Mouse (Mus musculus): ENCODE data around the gene Gm20388. TPM values are rescaled to one million over a fixed set of nuclear protein-coding genes. Genes with fewer than 3 reads are reported as not detected.

The Gm20388 gene
- total RNA-seq, 2 experiments from 2014 or later = 2.4 to 2.6 TPM

- Histone ChIP-seq H3K27ac (no peak overlapping the region), H3K4me3 (no peak overlapping the region)
- no peak for TF ChIP-seq CTCF (IDR thresholded peaks at IDR 0.05)
- intact Hi-C loops (cut with DNase I) = no loop called here
- no peak for DNase-seq (ENCODE audit: extremely low spot score in 1 of 2, low spot score in 2 of 2)
These were observed 2216.0 kb downstream of the Gm20388 start for GRCm38 (mm10) chr8:122126659-122127058.

GRCm38 (mm10) chr8:122134121-122134529, 2223.5 kb downstream of the Gm20388 start:
- DNase-seq (ENCODE audit: extremely low spot score in 1 of 2, low spot score in 2 of 2) = no peak
- no peak overlapping the region for H3K4me3 ChIP-seq
- intact Hi-C loops (cut with DNase I) = no loop called here
- no peak for TF ChIP-seq CTCF (IDR thresholded peaks at IDR 0.05)
- no peak overlapping the region for H3K27ac ChIP-seq

- DNase-seq (ENCODE audit: extremely low spot score in 1 of 2, low spot score in 2 of 2) = peak; percentile 19 to 44
- intact Hi-C loops (cut with DNase I) = loop anchor here (5.0 kb wide), 1 partner anchor 158 kb away; no protein-coding TSS in a partner anchor
- Histone ChIP-seq H3K4me3 (no peak overlapping the region), H3K27ac (no peak overlapping the region)
- peak; percentile 54 for TF ChIP-seq CTCF (IDR thresholded peaks at IDR 0.05)
These were observed 2224.9 kb downstream of the Gm20388 start for GRCm38 (mm10) chr8:122135494-122135893.

GRCm38 (mm10) chr8:122139784-122140183, 2229.1 kb downstream of the Gm20388 start:
- DNase-seq (ENCODE audit: extremely low spot score in 1 of 2, low spot score in 2 of 2) = peak in 1 of 2 experiments; percentile 24
- Histone ChIP-seq H3K27ac (no peak overlapping the region), H3K4me3 (no peak overlapping the region)
- peak; percentile 65 for TF ChIP-seq CTCF (IDR thresholded peaks at IDR 0.05)
- intact Hi-C loops (cut with DNase I) = loop anchor here (5.0 kb wide), 1 partner anchor 162 kb away; no protein-coding TSS in a partner anchor

- DNase-seq (ENCODE audit: extremely low spot score in 1 of 2, low spot score in 2 of 2) = no peak
- intact Hi-C loops (cut with DNase I) = no loop called here
- TF ChIP-seq CTCF (IDR thresholded peaks at IDR 0.05) = no peak
- H3K4me3 ChIP-seq = no peak overlapping the region
- H3K27ac ChIP-seq = no peak overlapping the region
These were observed 2229.8 kb downstream of the Gm20388 start for GRCm38 (mm10) chr8:122140411-122140810.

GRCm38 (mm10) chr8:122142428-122142827, 2231.8 kb downstream of the Gm20388 start:
- no peak for TF ChIP-seq CTCF (IDR thresholded peaks at IDR 0.05)
- intact Hi-C loops (cut with DNase I) = no loop called here
- no peak overlapping the region for H3K27ac ChIP-seq
- DNase-seq (ENCODE audit: extremely low spot score in 1 of 2, low spot score in 2 of 2) = no peak
- H3K4me3 ChIP-seq = no peak overlapping the region

GRCm38 (mm10) chr8:122143231-122143630, 2232.6 kb downstream of the Gm20388 start:
- Histone ChIP-seq H3K4me3 (no peak overlapping the region), H3K27ac (no peak overlapping the region)
- no peak for DNase-seq (ENCODE audit: extremely low spot score in 1 of 2, low spot score in 2 of 2)
- intact Hi-C loops (cut with DNase I) = no loop called here
- peak; percentile 48 for TF ChIP-seq CTCF (IDR thresholded peaks at IDR 0.05)

- intact Hi-C loops (cut with DNase I) = no loop called here
- DNase-seq (ENCODE audit: extremely low spot score in 1 of 2, low spot score in 2 of 2) = peak in 1 of 2 experiments; percentile 22
These were observed 2234.2 kb downstream of the Gm20388 start for GRCm38 (mm10) chr8:122144729-122145311.

GRCm38 (mm10) chr8:122149045-122149444, 2238.4 kb downstream of the Gm20388 start:
- TF ChIP-seq CTCF (IDR thresholded peaks at IDR 0.05) = no peak
- intact Hi-C loops (cut with DNase I) = no loop called here
- Histone ChIP-seq H3K4me3 (no peak overlapping the region), H3K27ac (no peak overlapping the region)
- DNase-seq (ENCODE audit: extremely low spot score in 1 of 2, low spot score in 2 of 2) = no peak

More at GRCm38 (mm10) chr8:122144729-122145311, 2234.2 kb downstream of the Gm20388 start:
- Histone ChIP-seq H3K4me3 (no peak overlapping the region), H3K27ac (no peak overlapping the region)
- TF ChIP-seq CTCF (IDR thresholded peaks at IDR 0.05) = no peak

- no peak for DNase-seq (ENCODE audit: extremely low spot score in 1 of 2, low spot score in 2 of 2)
- TF ChIP-seq CTCF (IDR thresholded peaks at IDR 0.05) = no peak
- H3K4me3 ChIP-seq = no peak overlapping the region
- intact Hi-C loops (cut with DNase I) = no loop called here
- H3K27ac ChIP-seq = no peak overlapping the region
These were observed 2239.0 kb downstream of the Gm20388 start for GRCm38 (mm10) chr8:122149606-122150005.

- TF ChIP-seq CTCF (IDR thresholded peaks at IDR 0.05) = no peak
- no peak overlapping the region for H3K27ac ChIP-seq
- DNase-seq (ENCODE audit: extremely low spot score in 1 of 2, low spot score in 2 of 2) = no peak
These were observed 2240.9 kb downstream of the Gm20388 start for GRCm38 (mm10) chr8:122151541-122151940.

GRCm38 (mm10) chr8:122155082-122155643, 2244.5 kb downstream of the Gm20388 start:
- H3K27ac ChIP-seq = no peak overlapping the region
- intact Hi-C loops (cut with DNase I) = no loop called here
- no peak for TF ChIP-seq CTCF (IDR thresholded peaks at IDR 0.05)
- no peak overlapping the region for H3K4me3 ChIP-seq
- no peak for DNase-seq (ENCODE audit: extremely low spot score in 1 of 2, low spot score in 2 of 2)

More at GRCm38 (mm10) chr8:122151541-122151940, 2240.9 kb downstream of the Gm20388 start:
- intact Hi-C loops (cut with DNase I) = no loop called here
- H3K4me3 ChIP-seq = no peak overlapping the region

GRCm38 (mm10) chr8:122155964-122156363, 2245.3 kb downstream of the Gm20388 start:
- no peak for TF ChIP-seq CTCF (IDR thresholded peaks at IDR 0.05)
- intact Hi-C loops (cut with DNase I) = no loop called here
- no peak for DNase-seq (ENCODE audit: extremely low spot score in 1 of 2, low spot score in 2 of 2)
- Histone ChIP-seq H3K27ac (no peak overlapping the region), H3K4me3 (no peak overlapping the region)
